In genomic region chr12:28750021-28750633, GRCm38 (mm10) we compare ENCODE assay signal across 7 mouse cellular contexts. TPM values are rescaled to one million over a fixed set of nuclear protein-coding genes. Genes with fewer than 3 reads are reported as not detected.
A peak's percentile ranks its signal among the peaks of the same experiment; 100 is the strongest.
DNase-seq lines count a peak whose midpoint lies in the region; ATAC-seq lines count a peak whose summit lies in the region.

Gene Trappc12 (minus strand): TSS chr12:28750472.

- peak within 1 kb of the TSS; percentile 75 for H3K9ac ChIP-seq in embryonic facial prominence, embryonic 11.5 days (replicated peaks; ENCODE audit: low read length)
- peak within 1 kb of the TSS; percentile 83 for H3K9ac ChIP-seq in midbrain, embryonic 13.5 days (replicated peaks)

- H3K27me3 ChIP-seq in embryonic facial prominence, embryonic 11.5 days (ENCODE audit: control insufficient read depth, insufficient read depth, low read length): no peaks in the 10 kb centered on the region
- H3K27me3 ChIP-seq in limb, embryonic 10.5 days (ENCODE audit: low read depth, poor library complexity, severe bottlenecking): no peaks in the 10 kb centered on the region
- H3K27me3 ChIP-seq in midbrain, embryonic 13.5 days: no peaks in the 10 kb centered on the region

- peak; percentile 94 for DNase-seq in adrenal gland, postnatal 14 days
- DNase-seq in embryonic facial prominence, embryonic 11.5 days (ENCODE audit: low spot score): peak; percentile 95
- peak; percentile 86 for DNase-seq in kidney, adult 11 months
- DNase-seq in limb, embryonic 10.5 days (ENCODE audit: low spot score): peak; percentile 90
- peak; percentile 75 for DNase-seq in spleen, adult 12 weeks (ENCODE audit: low spot score)

- no peaks in the 10 kb centered on the region; the same call in 1 of the 2 replicates for H3K36me3 ChIP-seq in embryonic facial prominence, embryonic 11.5 days (replicated peaks; ENCODE audit: control insufficient read depth, insufficient read depth, low read depth, low read length)
- peaks cover 22% of the 10 kb centered on the region for H3K36me3 ChIP-seq in limb, embryonic 10.5 days
- peaks cover 26% of the 10 kb centered on the region for H3K36me3 ChIP-seq in midbrain, embryonic 13.5 days

- H3K9me3 ChIP-seq in embryonic facial prominence, embryonic 11.5 days (replicated peaks; ENCODE audit: control insufficient read depth, low read length): no peaks in the 10 kb centered on the region
- no peaks in the 10 kb centered on the region for H3K9me3 ChIP-seq in limb, embryonic 10.5 days (replicated peaks)
- H3K9me3 ChIP-seq in midbrain, embryonic 13.5 days: no peaks in the 10 kb centered on the region

- no peaks in the 10 kb centered on the region for H3K4me1 ChIP-seq in embryonic facial prominence, embryonic 11.5 days (ENCODE audit: control insufficient read depth, insufficient read depth, low read length)
- H3K4me1 ChIP-seq in limb, embryonic 10.5 days: peaks cover 23% of the 10 kb centered on the region
- peaks cover 49% of the 10 kb centered on the region for H3K4me1 ChIP-seq in midbrain, embryonic 13.5 days (replicated peaks)

- H3K4me2 ChIP-seq in embryonic facial prominence, embryonic 11.5 days (ENCODE audit: low read depth, low read length): peak within 1 kb of the TSS; percentile 72
- peak within 1 kb of the TSS; percentile 98 for H3K4me2 ChIP-seq in midbrain, embryonic 13.5 days (replicated peaks)

- 2% methylated on average over 41 of the region's 41 CpGs for WGBS in embryonic facial prominence, embryonic 11.5 days
- 1% methylated on average over 41 of the region's 41 CpGs for WGBS in limb, embryonic 10.5 days
- WGBS in midbrain, embryonic 13.5 days: 2% methylated on average over 41 of the region's 41 CpGs

- H3K27ac ChIP-seq in embryonic facial prominence, embryonic 11.5 days (replicated peaks; ENCODE audit: low read depth, low read length): no peak within 1 kb of the TSS; the same call in 1 of the 2 replicates
- peak within 1 kb of the TSS; percentile 87 for H3K27ac ChIP-seq in limb, embryonic 10.5 days
- peak within 1 kb of the TSS; percentile 68 for H3K27ac ChIP-seq in midbrain, embryonic 13.5 days

- ATAC-seq in embryonic facial prominence, embryonic 11.5 days (replicated peaks; ENCODE audit: insufficient number of reproducible peaks, low FRiP score, low TSS enrichment, low read depth): peak; percentile 86; the same call in 1 of the 2 replicates
- ATAC-seq in granulocyte monocyte progenitor cell, adult 5-6 weeks (replicated peaks; ENCODE audit: poor library complexity, severe bottlenecking): peak; percentile 79
- peak; percentile 94 for ATAC-seq in midbrain, embryonic 13.5 days

- H3K4me3 ChIP-seq in embryonic facial prominence, embryonic 11.5 days (ENCODE audit: low read depth, low read length): peak within 1 kb of the TSS; percentile 72
- peak within 1 kb of the TSS; percentile 87 for H3K4me3 ChIP-seq in limb, embryonic 10.5 days
- peak within 1 kb of the TSS; percentile 84 for H3K4me3 ChIP-seq in midbrain, embryonic 13.5 days (replicated peaks)

RNA-seq across cellular contexts. Expression of gene Trappc12, which starts in this region (rescaled TPM):
- total RNA-seq in adrenal gland, postnatal 14 days (2021): 34.4 and 34.5 TPM in 2 replicates
- polyA plus RNA-seq in embryonic facial prominence, embryonic 11.5 days (2014; fragmentation: Nextera tagmentation; extraction: Ambion mirVana): 38.4 and 40.5 TPM in 2 replicates
- 40.9 and 41.2 TPM in 2 replicates for total RNA-seq in granulocyte monocyte progenitor cell, adult 5-6 weeks (2014; fragmentation: Nextera tagmentation)
- total RNA-seq in granulocyte monocyte progenitor cell, adult 5-6 weeks (2017): 40.5 and 46.5 TPM in 2 replicates
- 34.0 and 37.9 TPM in 2 replicates for polyA plus RNA-seq in limb, embryonic 10.5 days (2016; fragmentation: Nextera tagmentation; extraction: Ambion mirVana)
- polyA plus RNA-seq in midbrain, embryonic 13.5 days (2015; fragmentation: Nextera tagmentation; extraction: Ambion mirVana): 43.8 and 46.0 TPM in 2 replicates
